20 mouse cellular contexts compared by ENCODE assay signal in the genomic region with DNA sequence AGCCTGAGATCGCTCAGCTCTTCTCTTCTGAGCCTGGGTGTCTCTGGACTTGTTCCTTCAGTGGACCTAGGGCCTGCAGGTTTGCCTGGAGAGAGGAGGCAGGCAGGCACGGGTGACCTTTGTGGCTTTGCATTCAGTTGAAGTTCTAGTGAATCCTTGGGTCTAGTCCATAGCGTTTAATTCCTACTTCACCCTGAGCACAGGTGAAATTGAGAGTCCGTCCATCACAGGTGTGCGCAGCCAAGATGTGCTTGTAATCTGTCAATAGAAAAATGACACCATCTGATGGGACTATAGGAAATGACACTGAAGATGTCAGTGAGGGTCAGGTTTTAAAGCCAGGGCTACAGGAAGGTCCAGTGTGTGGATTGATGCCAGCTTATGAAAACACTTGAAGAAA.
DNase-seq lines count a peak whose midpoint lies in the region; ATAC-seq and TF ChIP-seq lines count a peak whose summit lies in the region.
"Had no signal": no experiment of that assay in that cellular context is flagged by ENCODE, and none has a peak within 500 bp of the region (broad histone marks: within the 10 kb centered on the region; RNA-seq: fewer than 3 reads in every experiment).

No protein-coding gene starts in this region.

- ATAC-seq in forebrain, embryonic 13.5 days: no peak
- ATAC-seq in hindbrain, embryonic 15.5 days (ENCODE audit: low FRiP score, low read depth): no peak
- ATAC-seq in midbrain, postnatal 0 days (ENCODE audit: low FRiP score): no peak
- ATAC-seq in monocyte, adult 5-6 weeks (replicated peaks; ENCODE audit: insufficient number of reproducible peaks, low FRiP score, low TSS enrichment, poor library complexity, severe bottlenecking): no peak
- no peak for ATAC-seq in liver, embryonic 12.5 days
- ATAC-seq: inflammation-experienced regulatory T-cells, adult 6 months had no signal

- no peak overlapping the region for H3K4me2 ChIP-seq in forebrain, embryonic 13.5 days
- H3K4me2 ChIP-seq in hindbrain, embryonic 15.5 days: no peak overlapping the region
- H3K4me2 ChIP-seq in midbrain, postnatal 0 days (ENCODE audit: low read depth, low read length, poor library complexity, severe bottlenecking): no peak overlapping the region
- H3K4me2 ChIP-seq in liver, embryonic 12.5 days: no peak overlapping the region
- H3K4me2 ChIP-seq: heart, embryonic 15.5 days; liver, embryonic 11.5 days; lung, embryonic 14.5 days had no signal

- no peak overlapping the region for H3K9ac ChIP-seq in forebrain, embryonic 13.5 days
- no peak overlapping the region for H3K9ac ChIP-seq in hindbrain, embryonic 15.5 days
- no peak overlapping the region for H3K9ac ChIP-seq in midbrain, postnatal 0 days (replicated peaks; ENCODE audit: low read length, poor library complexity, severe bottlenecking)
- no peak overlapping the region for H3K9ac ChIP-seq in liver, embryonic 12.5 days
- H3K9ac ChIP-seq: heart, embryonic 15.5 days; lung, embryonic 14.5 days had no signal

- no peak overlapping the region for H3K4me3 ChIP-seq in heart, embryonic 10.5 days
- no peak overlapping the region for H3K4me3 ChIP-seq in forebrain, embryonic 13.5 days
- H3K4me3 ChIP-seq in hindbrain, embryonic 15.5 days: no peak overlapping the region
- H3K4me3 ChIP-seq in midbrain, postnatal 0 days (ENCODE audit: low read depth, low read length): no peak overlapping the region
- no peak overlapping the region for H3K4me3 ChIP-seq in liver, embryonic 12.5 days
- H3K4me3 ChIP-seq: heart, embryonic 15.5 days; limb, embryonic 10.5 days; myocyte had no signal

- no peak for TF ChIP-seq CTCF in midbrain, postnatal 0 days (IDR thresholded peaks at IDR 0.05)

- peaks cover 19% of the 10 kb centered on the region; the same call in 1 of the 2 replicates for H3K36me3 ChIP-seq in heart, embryonic 10.5 days
- peaks cover 19% of the 10 kb centered on the region for H3K36me3 ChIP-seq in forebrain, embryonic 13.5 days (ENCODE audit: poor library complexity, severe bottlenecking)
- H3K36me3 ChIP-seq in hindbrain, embryonic 15.5 days: peaks cover 5% of the 10 kb centered on the region; the same call in 1 of the 2 replicates
- peaks cover 14% of the 10 kb centered on the region; the same call in 1 of the 2 replicates for H3K36me3 ChIP-seq in midbrain, postnatal 0 days (ENCODE audit: insufficient read depth, low read length)
- no peaks in the 10 kb centered on the region for H3K36me3 ChIP-seq in liver, embryonic 12.5 days

- H3K4me1 ChIP-seq in heart, embryonic 10.5 days: no peaks in the 10 kb centered on the region
- H3K4me1 ChIP-seq in forebrain, embryonic 13.5 days: peaks cover 36% of the 10 kb centered on the region
- peaks cover 32% of the 10 kb centered on the region for H3K4me1 ChIP-seq in hindbrain, embryonic 15.5 days (replicated peaks)
- H3K4me1 ChIP-seq in midbrain, postnatal 0 days (ENCODE audit: insufficient read depth, low read length): peaks cover 24% of the 10 kb centered on the region
- no peaks in the 10 kb centered on the region for H3K4me1 ChIP-seq in liver, embryonic 12.5 days
- H3K4me1 ChIP-seq: heart, embryonic 15.5 days had no signal

- DNase-seq in heart, embryonic 10.5 days (ENCODE audit: low spot score): peak; percentile 57
- no peak for DNase-seq in heart, adult 18-20 months
- no peak for DNase-seq in midbrain, postnatal 0 days (ENCODE audit: low spot score)
- no peak for DNase-seq in kidney, postnatal 10 days
- DNase-seq: adrenal gland, adult 2 months; cerebellum, adult 18-20 months; cerebellum, postnatal 36 days; kidney, adult 9 months; spleen, adult 18-20 months had no signal

- WGBS in heart, embryonic 10.5 days: 91% methylated on average over 5 of the region's 5 CpGs
- 88% methylated on average over 5 of the region's 5 CpGs for WGBS in forebrain, embryonic 13.5 days
- WGBS in hindbrain, embryonic 15.5 days: 79% methylated on average over 5 of the region's 5 CpGs
- 77% methylated on average over 5 of the region's 5 CpGs for WGBS in midbrain, postnatal 0 days
- 73% methylated on average over 5 of the region's 5 CpGs for WGBS in liver, embryonic 12.5 days (ENCODE audit: insufficient replicate concordance)

- H3K27me3 ChIP-seq in heart, embryonic 10.5 days (ENCODE audit: insufficient read depth, poor library complexity, severe bottlenecking): no peaks in the 10 kb centered on the region
- no peaks in the 10 kb centered on the region for H3K27me3 ChIP-seq in forebrain, embryonic 13.5 days
- no peaks in the 10 kb centered on the region for H3K27me3 ChIP-seq in hindbrain, embryonic 15.5 days
- no peaks in the 10 kb centered on the region for H3K27me3 ChIP-seq in midbrain, postnatal 0 days (ENCODE audit: insufficient read depth, low read length)
- no peaks in the 10 kb centered on the region for H3K27me3 ChIP-seq in liver, embryonic 12.5 days (replicated peaks)
- H3K27me3 ChIP-seq: CH12.LX; heart, embryonic 15.5 days had no signal

- H3K9me3 ChIP-seq in heart, embryonic 10.5 days: no peaks in the 10 kb centered on the region
- no peaks in the 10 kb centered on the region for H3K9me3 ChIP-seq in forebrain, embryonic 13.5 days (replicated peaks)
- H3K9me3 ChIP-seq in hindbrain, embryonic 15.5 days: no peaks in the 10 kb centered on the region
- H3K9me3 ChIP-seq in midbrain, postnatal 0 days (ENCODE audit: low read length): no peaks in the 10 kb centered on the region
- H3K9me3 ChIP-seq in liver, embryonic 12.5 days (replicated peaks): no peaks in the 10 kb centered on the region
- H3K9me3 ChIP-seq: heart, embryonic 15.5 days; limb, embryonic 10.5 days had no signal

- no peak overlapping the region for H3K27ac ChIP-seq in heart, embryonic 10.5 days
- H3K27ac ChIP-seq in forebrain, embryonic 13.5 days: peak overlapping the region; percentile 97
- H3K27ac ChIP-seq in hindbrain, embryonic 15.5 days (replicated peaks): peak overlapping the region; percentile 96
- peak overlapping the region; percentile 97 for H3K27ac ChIP-seq in midbrain, postnatal 0 days (ENCODE audit: low read depth, low read length)
- H3K27ac ChIP-seq in liver, embryonic 12.5 days: no peak overlapping the region
- H3K27ac ChIP-seq: heart, embryonic 15.5 days had no signal

Comparison
In these comparisons a context has a peak if more than half of its experiments do, and no peak if none do; other contexts are left out.
1. H3K27ac ChIP-seq: peak in forebrain, embryonic 13.5 days (single experiment), hindbrain, embryonic 15.5 days (single experiment) and midbrain, postnatal 0 days (single experiment); none in heart, embryonic 10.5 days (single experiment) and liver, embryonic 12.5 days (single experiment).